Mouse (Mus musculus) stomach, postnatal 0 days (tissue): ENCODE measurements around the gene Ski.

Experiments used
- CTCF ChIP-seq: IDR thresholded peaks from 2 replicates; pipeline ENCODE4 v1.5.1; 2016; ENCODE audit warnings: antibody characterized with exemption, low read depth, mild to moderate bottlenecking, moderate library complexity
- EP300 ChIP-seq: optimal IDR thresholded peaks from 2 replicates; pipeline ENCODE3; 2016; ENCODE audit warnings: antibody characterized with exemption

- TF ChIP-seq CTCF, result no peak
- no peak for TF ChIP-seq EP300
Observed at GRCm38 (mm10) chr4:155121222-155121621, 101.2 kb downstream of the Ski start.
